Mouse (Mus musculus) right cerebral cortex, postnatal 14 days (tissue): ENCODE measurements around the gene Ggact.

Source experiments
- DNase-seq: peaks from one replicate; pipeline ENCODE4 v3.0.0; 2022

The Ggact gene

DNA sequence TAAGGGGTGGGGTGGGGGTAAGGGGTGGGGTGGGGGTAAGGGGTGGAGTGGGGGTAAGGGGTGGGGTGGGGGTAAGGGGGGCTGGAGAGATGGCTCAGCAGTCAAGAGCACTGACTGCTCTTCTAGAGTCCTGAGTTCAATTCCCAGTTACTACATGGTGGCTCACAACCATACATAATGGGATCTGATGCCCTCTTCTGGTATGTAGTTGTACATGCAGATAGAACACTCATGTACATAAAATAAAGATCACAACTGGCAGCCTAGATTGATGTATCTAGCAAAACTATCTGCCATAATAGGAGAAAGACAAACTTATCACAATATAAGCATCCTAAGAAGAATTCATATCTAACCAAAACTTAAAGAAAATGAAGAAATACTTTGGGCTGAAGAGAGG, 15.0 kb downstream of the Ggact start:
- no peak for DNase-seq

DNA sequence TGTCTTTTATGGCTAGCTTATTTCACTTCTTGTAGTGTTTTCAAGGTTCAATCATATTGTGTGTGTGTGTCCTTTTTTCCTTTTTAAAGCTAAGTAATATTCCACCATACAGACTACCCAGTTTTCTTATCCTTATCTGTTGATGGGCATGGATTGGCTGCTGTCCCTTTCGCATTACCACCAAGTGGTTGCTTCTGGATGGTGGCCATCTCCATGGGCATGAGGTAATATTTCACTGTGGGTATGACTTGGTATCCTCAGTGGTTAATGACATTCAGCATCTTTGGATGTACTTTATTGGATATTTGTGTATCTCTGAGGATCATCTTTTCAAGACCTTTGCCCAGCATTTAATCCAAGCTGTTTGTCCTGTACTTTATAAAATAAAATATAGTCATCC, 17.5 kb downstream of the Ggact start:
- DNase-seq = no peak

DNA sequence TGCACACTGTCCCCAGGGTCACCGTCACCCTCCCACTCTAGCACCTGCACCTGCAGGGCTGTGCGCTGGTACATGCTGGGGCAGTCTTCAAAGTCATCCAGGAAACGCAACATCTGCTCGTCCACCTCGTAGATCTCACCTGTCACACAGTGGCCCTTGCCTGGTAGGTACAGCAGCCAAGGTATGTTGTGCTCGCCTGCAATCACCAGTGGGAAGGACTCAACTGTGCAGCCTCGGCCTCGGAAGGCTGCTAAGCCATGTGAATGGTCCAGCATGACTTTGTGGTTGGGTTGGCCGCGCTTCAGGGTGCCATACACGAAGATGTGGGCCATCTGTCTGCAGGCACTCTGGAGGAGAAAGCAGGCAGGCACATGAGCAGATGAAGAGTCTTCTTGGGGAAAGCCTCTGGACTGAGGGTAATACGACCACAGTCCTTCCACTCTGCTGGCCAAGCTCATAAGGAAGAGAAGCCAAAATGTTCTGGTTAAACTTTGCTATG, 22.0 kb downstream of the Ggact start:
- DNase-seq = no peak

DNA sequence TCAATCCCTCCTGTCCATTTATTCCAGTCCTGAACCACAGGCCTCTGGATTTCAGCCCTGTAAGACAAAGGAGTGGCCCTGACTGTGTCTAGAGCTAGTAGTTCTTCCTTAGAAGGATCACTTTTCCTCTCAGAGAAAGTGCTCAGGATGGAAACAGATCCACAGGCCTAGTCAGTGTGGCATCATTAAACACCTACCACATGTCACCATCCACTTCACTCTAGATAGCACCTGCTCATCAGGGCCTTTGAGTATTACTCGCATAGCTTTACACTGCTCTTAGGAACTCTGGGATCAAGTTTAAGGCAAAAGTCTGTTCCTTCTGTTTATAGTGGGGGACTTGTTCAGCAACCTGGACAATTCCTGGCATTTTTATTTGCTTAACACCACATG, 25.1 kb downstream of the Ggact start:
- no peak for DNase-seq

DNA sequence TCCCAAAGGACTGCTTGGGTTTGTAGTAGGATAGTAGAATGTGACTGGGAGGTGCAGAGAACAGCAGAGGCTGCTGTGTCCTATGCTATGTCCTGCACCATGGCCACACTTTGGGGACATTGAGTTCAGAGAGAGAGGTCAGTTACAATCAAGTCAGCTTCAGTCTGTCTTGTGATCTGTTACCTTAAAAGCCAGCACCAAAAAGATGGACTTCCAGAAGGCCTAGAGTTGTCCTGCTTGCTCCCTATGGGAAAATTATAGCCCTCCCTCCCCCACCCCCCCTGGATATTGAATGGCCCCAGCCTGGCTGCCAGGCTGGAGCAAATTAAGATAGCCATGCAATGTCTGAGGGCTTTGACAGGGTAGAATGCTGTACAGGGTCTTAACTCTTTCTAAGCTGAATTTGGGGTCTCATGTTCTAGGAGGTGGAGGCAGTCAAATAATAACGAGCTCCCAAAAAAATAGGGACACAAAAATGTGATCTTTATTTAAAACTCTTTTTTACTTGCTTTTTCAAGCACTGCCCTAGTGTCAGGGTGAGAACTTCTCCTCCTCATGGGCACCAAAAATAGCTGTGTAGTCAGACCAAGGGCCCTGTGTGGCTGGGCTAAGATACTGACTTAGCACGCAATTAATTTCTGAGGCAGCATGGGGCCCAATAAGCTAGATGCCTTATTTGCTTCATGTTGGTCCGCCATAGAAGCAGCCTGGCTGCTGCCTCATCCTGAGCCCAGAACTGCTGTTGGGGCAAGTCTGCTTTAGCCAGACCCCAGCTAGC, 25.7 kb downstream of the Ggact start:
- no peak for DNase-seq

DNA sequence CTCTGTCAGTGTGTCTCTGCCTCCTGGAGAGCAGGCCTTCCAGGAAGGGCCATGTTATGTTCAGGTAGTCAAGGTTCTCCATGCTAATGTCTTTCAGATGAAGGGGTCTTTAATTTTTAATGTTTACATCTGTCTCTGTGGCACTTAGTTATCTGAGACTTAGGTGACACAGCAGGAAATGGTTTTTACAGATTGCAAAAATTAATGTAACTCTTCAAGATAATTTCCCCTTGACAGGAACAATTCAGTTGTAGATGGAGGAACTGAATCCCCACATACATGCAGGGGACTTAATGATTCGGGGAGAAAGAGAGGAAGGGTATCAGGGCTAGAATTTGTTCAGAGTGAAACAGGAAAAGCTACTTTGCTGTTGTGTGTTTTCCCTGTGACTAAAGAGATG, 26.3 kb downstream of the Ggact start:
- no peak for DNase-seq

DNA sequence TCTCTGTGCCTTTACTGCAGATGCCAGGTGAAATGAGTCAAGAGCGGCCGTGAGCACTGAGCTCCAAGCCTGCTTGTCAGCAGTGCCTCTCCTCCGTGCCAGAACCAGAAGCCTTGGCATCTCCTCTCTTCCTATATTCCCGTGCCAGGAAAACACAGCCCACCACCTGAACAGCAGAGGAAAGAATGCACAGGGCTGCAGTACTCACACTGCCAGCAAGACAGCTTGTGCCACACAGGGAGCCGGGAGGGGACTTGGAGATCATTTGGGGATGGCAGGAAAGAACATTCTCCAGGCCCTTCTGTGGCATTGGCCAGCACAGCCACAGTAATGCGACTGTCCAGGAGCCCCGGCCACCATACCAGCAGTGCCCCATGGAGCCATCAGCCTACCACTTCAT, 27.7 kb downstream of the Ggact start:
- no peak for DNase-seq

DNA sequence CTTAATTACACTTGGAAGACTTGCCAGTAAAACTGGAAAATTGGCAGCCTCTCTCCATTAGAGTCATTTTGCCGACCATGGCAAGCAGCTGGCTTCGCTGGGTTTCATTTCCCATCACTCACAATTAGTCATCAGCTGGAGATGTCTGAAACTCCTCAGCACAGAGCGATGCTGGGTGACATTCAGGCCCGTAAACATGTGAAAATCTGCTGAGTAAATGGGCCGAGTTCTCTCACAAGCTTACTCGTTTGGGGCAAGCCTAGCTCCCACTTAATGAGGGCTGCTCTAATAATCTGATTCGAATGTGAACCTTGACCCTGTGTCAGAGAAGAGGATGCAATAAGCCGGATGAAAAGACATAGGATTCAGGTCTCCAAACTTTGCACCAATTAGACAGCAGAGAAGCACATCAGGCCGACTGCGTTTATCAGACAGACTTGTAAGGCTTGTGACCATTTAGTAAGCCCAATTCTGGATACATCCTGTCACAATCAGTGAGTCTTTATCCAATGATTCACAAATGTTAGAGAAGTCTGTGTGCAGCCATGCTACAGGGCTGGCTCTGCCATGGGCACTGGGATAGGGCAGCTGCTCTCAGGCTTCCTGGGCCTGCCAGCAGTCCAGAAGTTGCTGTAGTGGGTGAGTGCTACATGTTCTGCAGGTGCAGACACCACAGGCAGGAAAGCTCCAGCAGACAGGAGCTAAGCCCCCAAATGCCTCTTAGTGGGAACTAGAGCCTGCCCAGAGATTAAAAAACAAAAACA, 29.6 kb downstream of the Ggact start:
- no peak for DNase-seq

DNA sequence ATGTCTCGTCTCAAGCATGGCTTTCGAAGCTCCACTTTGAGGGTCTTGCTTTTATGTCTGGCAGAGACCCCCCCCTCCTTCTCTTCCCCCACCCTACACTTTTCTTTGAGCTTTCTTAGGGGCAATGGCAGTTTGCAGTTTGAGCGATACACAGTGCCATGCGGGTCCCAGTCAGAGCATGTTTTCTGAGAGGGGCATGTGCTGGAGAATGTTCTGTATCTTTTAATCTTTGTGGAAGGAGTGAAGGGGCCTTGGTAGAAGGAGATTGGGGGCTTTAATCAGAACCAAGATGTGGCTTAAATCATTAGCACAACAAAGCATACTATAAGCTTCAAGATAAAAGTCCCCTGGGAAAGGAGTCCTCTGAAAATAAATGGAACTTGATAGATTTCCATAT, 30.1 kb downstream of the Ggact start:
- no peak for DNase-seq

DNA sequence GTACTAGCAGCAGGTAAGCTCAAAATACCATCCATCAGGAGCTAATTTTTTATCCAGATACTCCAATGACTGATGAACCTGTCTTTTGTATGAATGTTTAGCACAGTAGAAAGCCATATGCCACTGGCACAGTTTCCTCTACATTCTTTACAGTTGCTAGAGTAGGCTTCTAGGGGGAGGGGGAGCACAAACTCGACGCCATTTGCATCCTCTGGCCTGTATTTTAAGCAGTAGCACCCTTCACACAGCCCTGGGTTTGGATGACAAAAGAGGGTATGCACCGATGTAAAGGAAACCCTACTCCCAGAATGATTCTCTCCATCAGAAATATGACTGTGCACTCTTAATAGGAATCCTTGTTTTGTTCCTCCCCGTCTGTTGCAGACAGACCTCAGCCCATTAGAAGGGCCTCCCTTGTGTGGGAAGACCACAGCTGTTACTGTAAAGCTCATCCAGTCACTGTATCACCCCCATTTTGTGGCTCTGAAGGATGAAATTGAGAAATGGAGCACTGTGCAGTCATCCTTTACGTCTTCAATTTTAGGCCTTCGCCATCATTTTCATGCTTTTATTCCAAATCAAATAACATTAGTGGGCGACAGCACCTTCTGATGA, 30.7 kb downstream of the Ggact start:
- DNase-seq = no peak

DNA sequence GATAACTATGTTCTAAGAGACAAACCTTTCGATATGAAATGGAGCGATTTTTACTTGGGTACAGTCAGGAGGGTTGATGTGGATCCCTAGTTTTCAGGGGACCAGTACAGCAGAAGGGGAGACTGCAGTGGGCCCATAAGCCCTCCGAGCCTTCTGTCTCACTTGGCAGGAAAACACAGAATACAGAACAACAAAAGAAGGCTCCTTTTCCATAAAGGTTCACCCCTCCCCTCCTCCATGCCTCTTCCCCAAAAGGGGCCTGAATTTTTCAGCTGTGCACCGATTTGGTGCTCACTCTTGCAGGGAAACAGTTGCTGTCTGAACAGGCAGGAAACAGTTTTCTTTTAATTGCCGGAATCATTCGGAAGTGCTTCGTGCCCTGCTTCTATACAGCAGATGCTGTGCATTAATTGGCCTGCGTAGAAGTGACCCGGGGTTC, 31.3 kb downstream of the Ggact start:
- DNase-seq = no peak

DNA sequence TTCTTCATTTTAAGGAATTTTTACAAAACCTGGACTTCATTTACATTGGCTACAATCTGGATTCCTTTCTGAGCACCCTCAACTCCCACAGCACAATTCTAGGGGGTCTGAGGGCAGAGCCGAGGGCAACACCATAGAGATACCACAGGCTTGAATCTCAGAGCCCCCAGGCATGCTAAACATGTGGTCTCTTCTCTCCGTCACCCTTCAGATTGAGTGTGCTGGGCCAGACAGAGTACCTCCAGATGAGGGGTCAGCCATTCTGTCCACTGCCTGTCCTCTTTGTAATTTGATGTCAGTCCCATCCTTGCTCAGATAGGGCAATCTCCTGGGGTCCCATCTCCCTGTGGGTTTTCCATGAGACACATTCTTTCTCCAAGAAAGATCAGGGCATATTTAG, 31.9 kb downstream of the Ggact start:
- no peak for DNase-seq

DNA sequence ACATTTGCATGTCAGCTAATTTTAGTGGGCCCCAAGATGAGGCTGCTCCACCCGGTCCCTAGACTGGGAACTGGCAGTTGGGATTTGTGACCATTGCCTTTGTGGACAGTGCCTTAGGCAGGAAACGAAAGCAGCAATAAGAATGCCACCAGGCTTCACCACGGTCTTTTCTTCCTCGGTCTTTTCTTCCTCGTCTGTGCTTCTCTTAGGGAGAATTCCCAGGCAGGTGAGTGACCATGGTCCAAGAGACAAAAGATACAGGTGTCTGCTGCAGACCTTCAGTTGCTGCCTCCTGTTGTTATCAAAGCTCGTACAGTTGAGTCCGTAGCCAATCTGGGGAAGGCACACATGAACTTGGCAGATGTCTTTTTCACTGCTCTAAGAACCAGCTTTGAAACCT, 33.3 kb downstream of the Ggact start:
- no peak for DNase-seq

DNA sequence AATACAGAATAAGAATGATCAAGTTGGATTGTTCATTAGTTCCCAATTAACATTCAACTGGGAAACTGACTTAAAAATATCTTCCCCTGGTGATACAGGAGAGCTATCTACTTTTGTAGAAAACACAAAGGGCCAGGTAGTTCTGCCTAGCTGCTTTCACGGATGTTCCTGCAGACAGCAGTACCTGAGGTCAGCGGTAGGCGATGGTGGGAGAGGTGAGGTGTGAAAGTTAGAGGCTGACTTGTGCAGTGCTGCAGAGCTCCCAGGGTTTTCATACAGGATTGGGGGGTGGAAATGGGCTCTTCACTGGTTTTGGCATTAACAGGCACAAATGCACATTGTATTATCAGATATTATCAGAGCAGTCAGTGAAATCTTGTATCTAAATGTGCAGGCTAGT, 35.8 kb downstream of the Ggact start:
- DNase-seq = no peak

DNA sequence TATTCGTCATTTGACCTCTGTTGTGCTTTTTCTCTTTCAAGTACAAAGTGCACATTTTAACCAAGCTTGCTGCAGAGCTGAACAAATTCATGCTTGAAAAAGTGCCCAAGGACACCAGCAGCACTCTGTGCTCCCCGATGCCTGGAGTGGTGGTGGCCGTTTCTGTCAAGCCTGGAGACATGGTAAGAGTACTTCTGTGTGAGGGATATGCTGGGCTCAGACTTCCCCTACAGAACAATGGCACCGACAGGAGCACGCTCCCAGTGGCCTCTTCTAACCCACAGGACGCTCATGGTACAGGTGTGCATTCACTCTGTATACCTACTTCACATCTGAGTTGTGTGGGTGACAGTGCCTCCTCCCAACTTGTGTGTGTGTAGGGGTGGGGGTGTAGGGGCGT, 36.8 kb downstream of the Ggact start:
- no peak for DNase-seq

DNA sequence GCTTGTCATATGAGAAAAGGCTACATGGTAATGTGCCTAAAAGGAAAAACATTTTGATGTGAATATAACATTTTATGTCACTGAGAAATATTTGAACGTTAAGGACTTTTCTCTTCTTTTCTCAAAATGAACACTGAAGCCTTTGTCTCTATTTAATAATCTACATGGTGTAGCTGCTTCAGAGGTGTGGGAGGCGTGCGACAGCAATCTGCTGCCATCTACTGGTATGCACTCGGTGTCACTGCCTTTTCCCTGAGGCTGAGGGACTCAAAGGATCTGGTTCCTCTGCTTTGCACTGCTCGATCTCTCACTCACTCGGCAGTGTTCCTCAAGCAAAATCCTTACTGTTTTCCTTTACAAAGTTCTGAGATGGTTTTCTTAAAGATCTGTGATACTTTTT, 37.4 kb downstream of the Ggact start:
- DNase-seq = peak; percentile 80

DNA sequence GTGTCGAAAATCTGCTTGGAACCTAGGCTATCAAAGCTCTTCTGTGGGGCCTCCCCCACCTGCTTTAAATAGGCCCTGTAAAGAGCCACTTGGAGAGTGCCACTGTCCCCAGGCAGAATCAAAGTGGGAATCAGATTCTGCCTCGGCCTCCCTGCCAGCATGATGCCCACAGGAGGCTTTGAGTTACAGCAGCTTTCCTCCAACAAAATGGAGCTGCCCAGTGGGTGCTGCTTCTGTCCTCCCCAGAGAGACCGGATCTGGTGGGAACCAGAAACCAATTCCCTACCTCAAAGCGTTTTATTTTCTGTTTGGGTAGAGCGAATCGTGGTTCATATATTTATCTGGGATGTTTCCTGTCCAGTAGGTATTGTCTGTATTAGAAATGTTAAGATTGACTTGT, 37.9 kb downstream of the Ggact start:
- no peak for DNase-seq

DNA sequence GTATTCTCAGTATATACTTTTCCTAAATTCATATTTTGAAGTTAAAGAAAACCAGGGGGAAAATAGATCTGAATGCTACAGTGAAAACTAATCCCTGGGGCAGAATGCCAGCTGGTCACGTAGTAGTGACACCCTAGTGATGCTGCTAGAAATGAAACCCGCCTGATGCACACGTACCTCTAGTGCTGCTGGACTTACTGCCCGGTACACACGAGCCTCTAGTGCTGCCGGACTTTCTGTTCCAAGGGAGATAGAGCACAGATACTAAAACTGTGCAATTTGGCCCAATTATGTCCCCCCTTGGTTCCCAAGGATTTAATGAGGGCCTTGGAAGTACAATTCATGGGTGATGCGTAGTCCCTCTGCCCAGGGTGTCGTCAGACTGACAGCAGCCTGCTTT, 38.5 kb downstream of the Ggact start:
- no peak for DNase-seq

DNA sequence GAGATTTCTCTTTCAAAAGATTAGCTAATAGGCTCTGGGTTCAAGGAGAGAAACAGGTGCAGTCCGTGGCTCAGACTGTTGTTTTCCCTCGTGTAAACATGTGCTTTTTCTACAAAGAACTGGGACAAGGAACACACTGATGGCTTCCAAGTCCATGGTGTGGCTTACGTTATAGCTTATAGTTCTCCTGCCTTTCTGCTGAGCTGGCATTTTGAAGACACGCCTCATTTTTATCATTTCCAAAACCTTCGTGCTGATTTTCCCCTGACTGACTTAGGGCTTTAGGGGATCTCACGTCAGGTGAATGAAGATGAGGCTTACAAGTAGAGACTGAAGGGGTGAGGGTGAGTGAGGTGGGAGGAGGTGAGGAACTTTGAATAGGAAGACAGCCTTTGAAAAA, 40.9 kb downstream of the Ggact start:
- no peak for DNase-seq

DNA sequence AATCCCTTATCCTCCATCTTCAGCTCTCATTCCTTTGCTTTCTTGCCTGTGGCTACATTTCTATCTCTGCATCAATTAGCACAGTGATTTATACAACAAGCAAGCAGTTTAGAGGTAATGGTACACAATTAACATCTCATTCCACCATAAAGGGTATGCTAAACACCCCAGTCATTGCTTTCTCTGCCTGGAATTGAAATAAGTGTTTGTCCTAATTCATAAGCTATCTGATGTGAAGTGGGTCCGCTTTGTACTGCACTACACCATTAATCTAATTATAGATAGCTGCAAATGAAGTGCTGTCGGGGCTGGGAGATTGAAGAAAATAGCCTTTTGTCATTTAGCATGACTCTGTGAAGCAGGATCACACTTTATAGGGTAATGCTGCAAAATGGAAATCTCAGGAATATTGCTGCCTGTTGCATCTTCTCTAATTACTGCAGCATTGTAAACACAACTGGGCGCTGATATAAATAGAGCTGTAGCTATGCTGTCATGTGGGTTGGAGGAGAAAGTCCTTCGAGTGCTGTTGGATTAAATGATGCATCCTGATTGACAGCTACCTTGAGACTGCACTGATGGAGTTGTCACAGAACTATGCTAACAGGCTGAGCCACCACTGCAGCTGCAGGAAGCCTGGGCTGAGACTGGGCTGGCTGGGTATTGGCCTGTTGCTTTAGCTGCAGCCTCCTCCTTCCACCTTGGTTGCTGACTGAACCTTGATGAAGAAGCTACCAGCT, 41.5 kb downstream of the Ggact start:
- no peak for DNase-seq

DNA sequence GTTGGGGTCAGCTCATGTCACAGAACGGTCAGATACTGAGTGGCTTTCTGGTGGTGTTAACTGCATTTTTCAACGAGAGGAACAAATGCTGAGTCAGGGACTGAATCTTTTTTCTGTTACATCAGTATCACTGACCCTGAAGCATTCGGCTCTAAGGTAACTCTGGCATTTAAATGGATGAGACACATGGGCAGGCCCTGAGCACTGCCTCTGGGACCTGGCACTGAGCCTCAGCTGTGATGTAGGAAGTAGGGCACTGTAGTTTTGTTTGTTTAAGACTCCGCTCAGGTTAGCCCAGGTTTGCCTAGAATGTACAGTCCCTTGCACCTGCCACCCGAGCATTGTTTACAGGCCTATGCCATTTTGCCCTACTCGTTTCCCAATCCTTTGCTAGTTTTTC, 43.7 kb downstream of the Ggact start:
- DNase-seq = no peak

DNA sequence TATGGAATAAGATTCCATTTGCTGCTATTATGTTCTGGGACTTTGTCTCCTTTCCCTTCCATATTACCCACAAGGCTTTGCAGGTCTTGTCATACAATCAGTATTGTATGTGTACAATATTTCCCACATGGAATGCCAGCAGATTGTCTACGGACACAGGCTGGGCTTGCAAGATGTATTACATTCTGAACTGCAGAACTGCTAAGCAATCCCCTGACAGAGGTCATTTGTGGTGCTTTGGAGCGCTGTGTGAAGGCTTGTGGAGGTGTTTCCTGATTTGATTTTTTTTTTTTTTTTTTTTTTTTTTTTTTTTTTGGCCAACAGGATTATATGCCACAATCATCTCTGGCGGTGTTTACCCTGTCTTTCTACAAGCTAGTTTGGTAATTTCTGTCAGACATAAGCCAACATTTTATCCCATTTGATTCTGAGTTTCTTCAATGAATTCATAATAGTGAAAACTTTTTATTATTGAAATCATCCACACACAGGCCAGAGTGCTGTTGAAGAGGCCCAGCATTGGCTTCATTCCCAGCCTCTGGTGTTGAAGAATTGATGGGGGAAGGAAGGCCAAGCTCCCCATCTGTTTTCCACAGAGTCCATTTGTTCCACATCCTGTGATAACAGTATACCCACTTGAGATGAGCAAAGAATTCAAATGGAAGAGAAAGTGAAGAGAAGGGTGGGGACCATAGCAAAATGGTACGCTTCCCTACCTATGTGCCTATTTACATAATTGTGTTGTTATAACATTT, 45.8 kb downstream of the Ggact start:
- DNase-seq = no peak
